Mouse (Mus musculus): ENCODE data around the gene Zfp994.
"Not testable (repeated sequence)": the region's sequence is repeated elsewhere in the genome, so short reads cannot be mapped to it uniquely, and the experiment has no call there.

Zfp994 gene

DNA sequence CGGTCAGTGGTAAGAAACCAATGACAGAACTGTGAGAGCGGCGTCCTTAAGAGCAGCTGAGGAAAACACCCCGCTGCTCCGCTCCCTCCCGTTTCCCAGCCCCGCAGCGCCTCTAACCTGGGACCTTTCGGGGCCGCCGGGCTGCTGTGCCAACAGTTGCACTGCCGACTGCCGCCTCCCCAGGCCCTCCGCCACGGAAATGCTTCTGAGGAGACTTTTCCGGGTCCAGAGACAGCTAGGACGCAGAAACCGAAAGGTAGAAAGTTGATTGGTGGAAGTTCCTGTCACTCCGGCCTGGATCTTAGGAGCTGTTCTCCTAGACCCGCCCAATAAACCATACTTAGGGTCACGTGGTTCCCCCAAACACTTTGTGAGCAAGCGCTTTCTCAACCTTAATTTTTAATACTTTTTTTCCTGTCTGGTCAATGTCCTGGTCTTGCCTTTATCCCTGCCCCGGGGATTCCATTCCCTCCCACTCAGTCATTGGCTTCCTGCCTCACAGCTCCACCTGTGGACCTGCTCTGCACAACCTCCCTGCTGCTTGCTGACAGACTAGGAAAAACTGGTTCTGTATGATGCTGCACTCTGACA is at the start of gene Zfp994:
Zfp994 (minus strand) TSS at position 195 of the 591 bp plus-strand sequence.
- DNase-seq = peak; percentile 95

GRCm38 (mm10) chr17:22230701-22231100 is 5.3 kb upstream of the Zfp994 start:
- DNase-seq = peak; percentile 6

DNA sequence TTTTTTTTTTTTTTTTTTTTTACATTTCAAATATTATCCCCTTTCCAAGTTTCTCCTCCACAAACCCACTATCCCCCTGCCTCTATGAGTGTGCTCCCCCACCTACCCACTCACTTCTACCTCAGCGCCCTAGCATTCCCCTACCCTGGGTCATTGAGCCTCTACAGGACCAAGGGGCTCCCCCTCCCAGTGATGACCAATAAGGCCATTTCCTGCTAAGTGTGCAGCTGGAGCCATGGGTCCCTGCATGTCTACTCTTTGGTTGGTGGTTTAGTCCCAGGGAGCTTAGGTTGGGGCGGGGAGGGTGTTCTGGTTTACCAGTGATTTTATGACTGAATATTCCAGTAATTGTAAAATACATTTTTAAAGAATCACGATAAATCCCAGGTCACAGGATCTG is 401 bp downstream of the Zfp994 start:
- DNase-seq = peak; percentile 16

GRCm38 (mm10) chr17:22165722-22166294 is 59.6 kb downstream of the Zfp994 start, which contains the start of gene Zfp947:
Gene Zfp947 (minus strand): TSS chr17:22166190.
- DNase-seq = peak; percentile 27

DNA sequence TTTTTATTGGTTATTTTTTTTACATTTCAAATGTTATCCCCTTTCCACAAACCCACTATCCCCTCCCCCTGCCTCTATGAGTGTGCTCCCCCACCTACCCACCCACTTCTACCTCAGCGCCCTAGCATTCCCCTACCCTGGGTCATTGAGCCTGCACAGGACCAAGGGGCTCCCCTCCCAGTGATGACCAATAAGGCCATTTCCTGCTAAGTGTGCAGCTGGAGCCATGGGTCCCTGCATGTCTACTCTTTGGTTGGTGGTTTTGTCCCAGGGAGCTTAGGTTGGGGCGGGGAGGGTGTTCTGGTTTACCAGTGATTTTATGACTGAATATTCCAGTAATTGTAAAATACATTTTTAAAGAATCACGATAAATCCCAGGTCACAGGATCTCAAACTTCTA is 60.1 kb downstream of the Zfp994 start:
- DNase-seq = not testable (repeated sequence)

- not testable (repeated sequence) for DNase-seq
Observed at GRCm38 (mm10) chr17:22153951-22154350, 71.5 kb downstream of the Zfp994 start.

Data from thymus, postnatal 14 days (tissue).